In the genomic region with DNA sequence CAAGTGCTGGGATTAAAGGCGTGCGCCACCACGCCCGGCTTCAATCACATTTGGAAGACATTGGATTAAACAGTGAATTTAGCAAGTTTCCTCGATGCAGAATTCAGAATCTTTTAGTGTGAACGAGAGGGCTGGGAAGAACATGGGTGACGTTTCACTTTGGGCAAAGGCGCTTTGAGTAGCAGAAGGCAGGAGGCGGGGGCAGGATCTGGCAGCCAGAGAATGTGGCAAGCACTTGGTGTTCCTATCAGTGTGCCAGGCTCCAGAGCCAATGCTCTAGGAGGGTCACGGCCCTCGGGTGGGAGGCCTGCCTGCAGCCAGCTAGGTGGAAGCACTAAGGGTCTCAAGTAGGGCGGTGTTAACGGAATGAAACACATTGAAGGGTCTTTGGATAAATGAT, we compare ENCODE assay signal across 30 mouse cellular contexts. TPM values are rescaled to one million over a fixed set of nuclear protein-coding genes. Genes with fewer than 3 reads are reported as not detected.
DNase-seq lines count a peak whose midpoint lies in the region; TF ChIP-seq lines count a peak whose summit lies in the region.
"Had no signal": no experiment of that assay in that cellular context is flagged by ENCODE, and none has a peak within 500 bp of the region (broad histone marks: within the 10 kb centered on the region; RNA-seq: fewer than 3 reads in every experiment).

No protein-coding gene starts in this region.

- intact Hi-C loops in gastrocnemius, adult 2 months (cut with DNase I): no loop called here
- intact Hi-C loops in gastrocnemius, postnatal 14 days (cut with DNase I; ENCODE audit: low total_unique reads): no loop called here

- no peak overlapping the region for H3K4me3 ChIP-seq in gastrocnemius, adult 2 months
- no peak overlapping the region for H3K4me3 ChIP-seq in layer of hippocampus, adult 2 months
- H3K4me3 ChIP-seq: erythroblast, embryonic 14.5 days; heart, embryonic 10.5 days; heart, embryonic 15.5 days; hindbrain, embryonic 12.5 days; intestine, embryonic 15.5 days; left cerebral cortex, adult 2 months; liver, embryonic 12.5 days had no signal

- H3K27ac ChIP-seq in gastrocnemius, adult 2 months: no peak overlapping the region
- peak overlapping the region; percentile 93 for H3K27ac ChIP-seq in layer of hippocampus, adult 2 months
- H3K27ac ChIP-seq: heart, embryonic 10.5 days; heart, embryonic 15.5 days; hindbrain, embryonic 12.5 days; hindbrain, postnatal 0 days; intestine, embryonic 15.5 days; left cerebral cortex, adult 2 months; liver, embryonic 12.5 days had no signal

- DNase-seq in cerebellum, postnatal 14 days: peak; percentile 71 to 78
- DNase-seq in cerebellum, adult 11-12 months: no peak
- peak; percentile 61 for DNase-seq in gastrocnemius, adult 2 months
- no peak for DNase-seq in gastrocnemius, postnatal 14 days
- peak; percentile 54 to 65 for DNase-seq in layer of hippocampus, adult 2 months (ENCODE audit: low spot score in 2 of 2)
- peak; percentile 41 to 42 for DNase-seq in layer of hippocampus, postnatal 25 days (ENCODE audit: extremely low spot score in 1 of 2, low spot score in 1 of 2)
- DNase-seq in thymus, postnatal 25 days: no peak
- DNase-seq in spleen, adult 12 weeks (ENCODE audit: low spot score): no peak
- DNase-seq: adrenal gland, postnatal 14 days; cerebellum, adult 18-20 months; kidney, adult 2 months; kidney, postnatal 4 days; liver, postnatal 0 days; lung, postnatal 36 days; right cerebral cortex, postnatal 4 days; thymus, postnatal 14 days had no signal

- no peak for TF ChIP-seq CTCF in gastrocnemius, adult 2 months (IDR thresholded peaks at IDR 0.05)
- TF ChIP-seq CTCF in layer of hippocampus, adult 2 months (conservative IDR thresholded peaks at IDR 0.05): no peak

RNA-seq across cellular contexts. Expression of a gene that starts 13.0 kb away (rescaled TPM):
- total RNA-seq in gastrocnemius, adult 2 months (2021): 1 to 10 TPM in 1 of 2 experiments, under 1 TPM in 1; 0.48 to 1.3 TPM
- 1 to 10 TPM; 1.3 TPM for total RNA-seq in gastrocnemius, postnatal 14 days (2021)
- 10 to 100 TPM; 15.5 to 23.2 TPM for total RNA-seq in layer of hippocampus, adult 2 months (2021)
- 10 to 100 TPM; 13.1 to 20.7 TPM for total RNA-seq in layer of hippocampus, postnatal 25 days (2021)

RNA-seq across cellular contexts. Expression of a gene that starts 17.0 kb away (rescaled TPM):
- total RNA-seq in gastrocnemius, adult 2 months (2021): 1 to 10 TPM; 7.7 to 8.3 TPM
- total RNA-seq in gastrocnemius, postnatal 14 days (2021): 10 to 100 TPM; 11.1 to 13.3 TPM
- 10 to 100 TPM; 40.2 to 44.4 TPM for total RNA-seq in layer of hippocampus, adult 2 months (2021)
- total RNA-seq in layer of hippocampus, postnatal 25 days (2021): 10 to 100 TPM; 32.7 to 32.9 TPM

RNA-seq across cellular contexts. Expression of a gene that starts 24.2 kb away (rescaled TPM):
- 10 to 100 TPM; 47.4 to 53.4 TPM for total RNA-seq in gastrocnemius, adult 2 months (2021)
- 10 to 100 TPM; 66.6 to 66.9 TPM for total RNA-seq in gastrocnemius, postnatal 14 days (2021)
- total RNA-seq in layer of hippocampus, adult 2 months (2021): 100 to 1,000 TPM; 308 to 330 TPM
- 100 to 1,000 TPM; 320 to 364 TPM for total RNA-seq in layer of hippocampus, postnatal 25 days (2021)

RNA-seq across cellular contexts. Expression of a gene that starts 24.4 kb away (rescaled TPM):
- 10 to 100 TPM; 14.1 to 15.5 TPM for total RNA-seq in gastrocnemius, adult 2 months (2021)
- total RNA-seq in gastrocnemius, postnatal 14 days (2021): 10 to 100 TPM; 14.4 to 15.8 TPM
- 10 to 100 TPM; 50.5 to 53.5 TPM for total RNA-seq in layer of hippocampus, adult 2 months (2021)
- total RNA-seq in layer of hippocampus, postnatal 25 days (2021): 10 to 100 TPM; 50.1 to 53.2 TPM

RNA-seq across cellular contexts. Expression of a gene that starts 33.5 kb away (rescaled TPM):
- 1 to 10 TPM in 1 of 2 experiments, under 1 TPM in 1; 0.97 to 5.0 TPM for total RNA-seq in gastrocnemius, adult 2 months (2021)
- 1 to 10 TPM in 1 of 2 experiments, under 1 TPM in 1; 0.51 to 2.7 TPM for total RNA-seq in gastrocnemius, postnatal 14 days (2021)
- not detected for total RNA-seq in layer of hippocampus, adult 2 months (2021)
- total RNA-seq in layer of hippocampus, postnatal 25 days (2021): not detected
- total RNA-seq: common myeloid progenitor, adult 5-6 weeks; granulocyte monocyte progenitor cell, adult 5-6 weeks; hindbrain, postnatal 0 days; left cerebral cortex, adult 2 months; left cerebral cortex, postnatal 36 days; megakaryocyte, adult 5-6 weeks; MEL; neutrophil, adult 5-6 weeks had no signal

Comparison
In these comparisons a context has a peak if more than half of its experiments do, and no peak if none do; other contexts are left out.
1. DNase-seq: peak in cerebellum, postnatal 14 days (2 of 2), gastrocnemius, adult 2 months (single experiment), layer of hippocampus, adult 2 months (2 of 2) and layer of hippocampus, postnatal 25 days (2 of 2); none in cerebellum, adult 11-12 months (single experiment), gastrocnemius, postnatal 14 days (single experiment), thymus, postnatal 25 days (single experiment) and spleen, adult 12 weeks (single experiment).
2. RNA of a gene that starts 13.0 kb away (total RNA-seq): 15.5 to 23.2 TPM in layer of hippocampus, adult 2 months and 13.1 to 20.7 TPM in layer of hippocampus, postnatal 25 days; 1.3 TPM in gastrocnemius, postnatal 14 days and 0.48 to 1.3 TPM in gastrocnemius, adult 2 months; every median in the first group is over 4 times any median in the second.
3. RNA of a gene that starts 24.2 kb away (total RNA-seq): 320 to 364 TPM in layer of hippocampus, postnatal 25 days and 308 to 330 TPM in layer of hippocampus, adult 2 months; 66.6 to 66.9 TPM in gastrocnemius, postnatal 14 days and 47.4 to 53.4 TPM in gastrocnemius, adult 2 months; every median in the first group is over 4 times any median in the second.